Mouse (Mus musculus): ENCODE data around the gene Fsd1.
"Not testable (repeated sequence)": the region's sequence is repeated elsewhere in the genome, so short reads cannot be mapped to it uniquely, and the experiment has no call there.

The Fsd1 gene

GRCm38 (mm10) chr17:55986030-55986961 is at the start of gene Fsd1:
TSS of gene Fsd1 (plus strand) at chr17:55986509.
- no peak for DNase-seq (ENCODE audit: low spot score in 2 of 2)

GRCm38 (mm10) chr17:55944387-55944865 is 41.9 kb upstream of the Fsd1 start:
- DNase-seq (ENCODE audit: low spot score in 2 of 2) = not testable (repeated sequence)

GRCm38 (mm10) chr17:55944866-55945682 is 41.2 kb upstream of the Fsd1 start:
- peak; percentile 95 to 96 for DNase-seq (ENCODE audit: low spot score in 2 of 2)

- no peak for DNase-seq (ENCODE audit: low spot score in 2 of 2)
Measured at GRCm38 (mm10) chr17:55945696-55946095, 40.6 kb upstream of the Fsd1 start.

- no peak for DNase-seq (ENCODE audit: low spot score in 2 of 2)
Measured at GRCm38 (mm10) chr17:55948647-55949046, 37.7 kb upstream of the Fsd1 start.

- DNase-seq (ENCODE audit: low spot score in 2 of 2) = no peak
Measured at GRCm38 (mm10) chr17:55949400-55949799, 36.9 kb upstream of the Fsd1 start, which contains the start of gene Zfp119b. TSS of gene Zfp119b (minus strand) at chr17:55949500.

- DNase-seq (ENCODE audit: low spot score in 2 of 2) = no peak
Measured at GRCm38 (mm10) chr17:55950601-55951000, 35.7 kb upstream of the Fsd1 start.

- no peak for DNase-seq (ENCODE audit: low spot score in 2 of 2)
Measured at GRCm38 (mm10) chr17:55952041-55952440, 34.3 kb upstream of the Fsd1 start.

- DNase-seq (ENCODE audit: low spot score in 2 of 2) = no peak
Measured at GRCm38 (mm10) chr17:55952447-55953027, 33.8 kb upstream of the Fsd1 start, which contains the start of gene Ebi3. TSS of gene Ebi3 (plus strand) at chr17:55952640.

- DNase-seq (ENCODE audit: low spot score in 2 of 2) = no peak
Measured at GRCm38 (mm10) chr17:55953751-55954150, 32.6 kb upstream of the Fsd1 start.

- no peak for DNase-seq (ENCODE audit: low spot score in 2 of 2)
Measured at GRCm38 (mm10) chr17:55954229-55954628, 32.1 kb upstream of the Fsd1 start.

GRCm38 (mm10) chr17:55956129-55956528 is 30.2 kb upstream of the Fsd1 start:
- no peak for DNase-seq (ENCODE audit: low spot score in 2 of 2)

- no peak for DNase-seq (ENCODE audit: low spot score in 2 of 2)
Measured at GRCm38 (mm10) chr17:55956591-55956990, 29.7 kb upstream of the Fsd1 start.

- DNase-seq (ENCODE audit: low spot score in 2 of 2) = peak in 1 of 2 experiments; percentile 55
Measured at GRCm38 (mm10) chr17:55957168-55957567, 29.1 kb upstream of the Fsd1 start.

GRCm38 (mm10) chr17:55957726-55958583 is 28.4 kb upstream of the Fsd1 start:
- no peak for DNase-seq (ENCODE audit: low spot score in 2 of 2)

GRCm38 (mm10) chr17:55958584-55958886 is 27.8 kb upstream of the Fsd1 start:
- no peak for DNase-seq (ENCODE audit: low spot score in 2 of 2)

GRCm38 (mm10) chr17:55958918-55959728 is 27.2 kb upstream of the Fsd1 start, which contains the start of gene Yju2:
TSS of gene Yju2 (plus strand) at chr17:55959099.
- DNase-seq (ENCODE audit: low spot score in 2 of 2) = peak; percentile 96

GRCm38 (mm10) chr17:55959946-55960740 is 26.2 kb upstream of the Fsd1 start:
- DNase-seq (ENCODE audit: low spot score in 2 of 2) = no peak

- no peak for DNase-seq (ENCODE audit: low spot score in 2 of 2)
Measured at GRCm38 (mm10) chr17:55960791-55961190, 25.5 kb upstream of the Fsd1 start.
